Comparison of ENCODE assay signal across 20 mouse cellular contexts in genomic region chr11:18715851-18716126, GRCm38 (mm10).
DNase-seq lines count a peak whose midpoint lies in the region; ATAC-seq and TF ChIP-seq lines count a peak whose summit lies in the region.
"Had no signal": no experiment of that assay in that cellular context is flagged by ENCODE, and none has a peak within 500 bp of the region (broad histone marks: within the 10 kb centered on the region; RNA-seq: fewer than 3 reads in every experiment).

No protein-coding gene starts in this region.

- TF ChIP-seq CTCF in lung, postnatal 0 days (IDR thresholded peaks at IDR 0.05): no peak
- no peak for TF ChIP-seq CTCF in stomach, postnatal 0 days (IDR thresholded peaks at IDR 0.05; ENCODE audit: low read depth)

- no peak overlapping the region for H3K4me3 ChIP-seq in kidney, embryonic 14.5 days (ENCODE audit: low read length)
- H3K4me3 ChIP-seq in lung, postnatal 0 days (ENCODE audit: low read depth, low read length): no peak overlapping the region
- no peak overlapping the region for H3K4me3 ChIP-seq in stomach, postnatal 0 days (ENCODE audit: low read depth, low read length)
- H3K4me3 ChIP-seq: forebrain, embryonic 13.5 days; heart, embryonic 13.5 days; hindbrain, embryonic 15.5 days had no signal

- H3K4me2 ChIP-seq in kidney, embryonic 14.5 days (replicated peaks; ENCODE audit: low read depth, low read length): no peak overlapping the region
- H3K4me2 ChIP-seq in lung, postnatal 0 days (replicated peaks; ENCODE audit: low read depth, low read length): no peak overlapping the region
- no peak overlapping the region for H3K4me2 ChIP-seq in stomach, postnatal 0 days (replicated peaks; ENCODE audit: low read depth)
- H3K4me2 ChIP-seq: forebrain, embryonic 13.5 days; heart, embryonic 13.5 days; hindbrain, embryonic 15.5 days had no signal

- no peaks in the 10 kb centered on the region for H3K27me3 ChIP-seq in kidney, embryonic 14.5 days (ENCODE audit: control insufficient read depth, insufficient read depth, low read length)
- H3K27me3 ChIP-seq in lung, postnatal 0 days (replicated peaks; ENCODE audit: insufficient read depth, low read length): no peaks in the 10 kb centered on the region
- H3K27me3 ChIP-seq in stomach, postnatal 0 days (ENCODE audit: control insufficient read depth, insufficient read depth, low read length): no peaks in the 10 kb centered on the region
- H3K27me3 ChIP-seq: forebrain, embryonic 13.5 days; heart, embryonic 13.5 days; hindbrain, embryonic 15.5 days had no signal

- no peak for TF ChIP-seq EP300 in lung, postnatal 0 days (IDR thresholded peaks at IDR 0.05)
- peak; percentile 17 for TF ChIP-seq EP300 in stomach, postnatal 0 days (optimal IDR thresholded peaks at IDR 0.05)

- DNase-seq in cerebellum, adult 9-10 months: peak; percentile 24
- no peak for DNase-seq in cerebellum, adult 18-20 months
- no peak for DNase-seq in kidney, adult 18-20 months
- peak; percentile 9 for DNase-seq in lung, postnatal 0 days (ENCODE audit: low spot score)
- DNase-seq in lung, postnatal 14 days: no peak
- no peak for DNase-seq in stomach, postnatal 0 days (ENCODE audit: low spot score)
- DNase-seq in embryo, embryonic 9.5 days (ENCODE audit: extremely low spot score): no peak
- DNase-seq: adrenal gland, adult 8-10 months; B cell, adult 2 months; cerebellum, adult 11 months; cerebellum, postnatal 36 days; gastrocnemius, postnatal 36 days; heart, adult 11 months; heart, postnatal 36 days had no signal

- 0 out of 2 replicates have a peak, but pooled peaks have one; percentile 50 for ATAC-seq in kidney, embryonic 14.5 days (ENCODE audit: low FRiP score, low TSS enrichment)
- ATAC-seq in lung, postnatal 0 days: no peak
- no peak for ATAC-seq in stomach, postnatal 0 days (ENCODE audit: low FRiP score, low TSS enrichment)
- ATAC-seq: CD4-positive, CD25-positive, alpha-beta regulatory T cell, adult 4 months had no signal

- H3K9ac ChIP-seq in kidney, embryonic 14.5 days (ENCODE audit: low read depth, low read length): no peak overlapping the region
- H3K9ac ChIP-seq in lung, postnatal 0 days (replicated peaks; ENCODE audit: low read depth): no peak overlapping the region
- no peak overlapping the region for H3K9ac ChIP-seq in stomach, postnatal 0 days (ENCODE audit: low read length)
- H3K9ac ChIP-seq: forebrain, embryonic 13.5 days; heart, embryonic 13.5 days; hindbrain, embryonic 15.5 days had no signal

- 6% methylated on average over 1 of the region's 1 CpGs for WGBS in kidney, embryonic 14.5 days
- WGBS in lung, postnatal 0 days: 27% methylated on average over 1 of the region's 1 CpGs
- 15% methylated on average over 1 of the region's 1 CpGs for WGBS in stomach, postnatal 0 days

- H3K4me1 ChIP-seq in kidney, embryonic 14.5 days (ENCODE audit: control insufficient read depth, insufficient read depth, low read length): 0 out of 2 replicates have a peak, but pooled peaks cover 6% of the 10 kb centered on the region
- no peaks in the 10 kb centered on the region for H3K4me1 ChIP-seq in lung, postnatal 0 days (ENCODE audit: insufficient read depth, low read depth, low read length)
- H3K4me1 ChIP-seq in stomach, postnatal 0 days (replicated peaks; ENCODE audit: control insufficient read depth, insufficient read depth): no peaks in the 10 kb centered on the region
- H3K4me1 ChIP-seq: heart, embryonic 13.5 days had no signal

- no peaks in the 10 kb centered on the region for H3K9me3 ChIP-seq in kidney, embryonic 14.5 days (ENCODE audit: control insufficient read depth, low read length)
- H3K9me3 ChIP-seq in lung, postnatal 0 days (ENCODE audit: low read length): no peaks in the 10 kb centered on the region
- no peaks in the 10 kb centered on the region for H3K9me3 ChIP-seq in stomach, postnatal 0 days (ENCODE audit: control insufficient read depth, low read length)
- H3K9me3 ChIP-seq: forebrain, embryonic 13.5 days; G1E; heart, embryonic 13.5 days; hindbrain, embryonic 15.5 days had no signal

- no peaks in the 10 kb centered on the region for H3K36me3 ChIP-seq in kidney, embryonic 14.5 days (ENCODE audit: control insufficient read depth, insufficient read depth, low read length)
- H3K36me3 ChIP-seq in lung, postnatal 0 days (ENCODE audit: insufficient read depth, low read length): no peaks in the 10 kb centered on the region
- no peaks in the 10 kb centered on the region for H3K36me3 ChIP-seq in stomach, postnatal 0 days (ENCODE audit: control insufficient read depth, insufficient read depth, low read length)
- H3K36me3 ChIP-seq: G1E; heart, embryonic 13.5 days; hindbrain, embryonic 15.5 days had no signal

- peak overlapping the region; percentile 39; the same call in 1 of the 2 replicates for H3K27ac ChIP-seq in kidney, embryonic 14.5 days (ENCODE audit: low read depth, low read length)
- H3K27ac ChIP-seq in lung, postnatal 0 days (ENCODE audit: low read length): no peak overlapping the region
- H3K27ac ChIP-seq in stomach, postnatal 0 days (replicated peaks): peak overlapping the region; percentile 59
- H3K27ac ChIP-seq: forebrain, embryonic 13.5 days; heart, embryonic 13.5 days; hindbrain, embryonic 15.5 days had no signal

Comparison
In these comparisons a context has a peak if more than half of its experiments do, and no peak if none do; other contexts are left out.
1. DNase-seq: peak in cerebellum, adult 9-10 months (single experiment) and lung, postnatal 0 days (single experiment); none in cerebellum, adult 18-20 months (0 of 2), kidney, adult 18-20 months (single experiment), lung, postnatal 14 days (single experiment), stomach, postnatal 0 days (single experiment) and embryo, embryonic 9.5 days (single experiment).